Mouse (Mus musculus): ENCODE data around the gene Kit. TPM values are rescaled to one million over a fixed set of nuclear protein-coding genes. Genes with fewer than 3 reads are reported as not detected.

Gene Kit
- total and polyA plus RNA-seq, 2 experiments from 2014 or later = 24.8 to 36.3 TPM

- 96% methylated on average over 6 of the region's 6 CpGs for WGBS
- no peaks in the 10 kb centered on the region for H3K9me3 ChIP-seq (ENCODE audit: low read length)
- no peak overlapping the region for H3K27ac ChIP-seq (ENCODE audit: low read depth, low read length)
- no peak for DNase-seq
- no peaks in the 10 kb centered on the region for H3K27me3 ChIP-seq (ENCODE audit: insufficient read depth, low read length)
- H3K4me1 ChIP-seq (ENCODE audit: insufficient read depth) = no peaks in the 10 kb centered on the region
- H3K4me3 ChIP-seq (ENCODE audit: low read depth, low read length) = no peak overlapping the region
- H3K36me3 ChIP-seq (ENCODE audit: insufficient read depth) = peaks cover 15% of the 10 kb centered on the region
- ATAC-seq = no peak
- no peak overlapping the region for H3K4me2 ChIP-seq (ENCODE audit: low read depth)
- no peak for TF ChIP-seq CTCF (IDR thresholded peaks at IDR 0.05; ENCODE audit: low read depth)
- H3K9ac ChIP-seq = no peak overlapping the region
Observed at GRCm38 (mm10) chr5:75658575-75658974, 83.9 kb downstream of the Kit start.

- Histone ChIP-seq H3K9me3 (ENCODE audit: low read length) (no peaks in the 10 kb centered on the region), H3K9ac (no peak overlapping the region), H3K36me3 (ENCODE audit: insufficient read depth) (peaks cover 2% of the 10 kb centered on the region; the same call in 1 of the 2 replicates), H3K27ac (ENCODE audit: low read depth, low read length) (no peak overlapping the region), H3K4me1 (ENCODE audit: insufficient read depth) (no peaks in the 10 kb centered on the region), H3K27me3 (ENCODE audit: insufficient read depth, low read length) (no peaks in the 10 kb centered on the region), H3K4me3 (ENCODE audit: low read depth, low read length) (no peak overlapping the region), H3K4me2 (ENCODE audit: low read depth) (no peak overlapping the region)
- no peak for DNase-seq
- TF ChIP-seq CTCF (IDR thresholded peaks at IDR 0.05; ENCODE audit: low read depth) = no peak
- no peak for ATAC-seq
- WGBS = 97% methylated on average over 27 of the region's 27 CpGs
Observed at GRCm38 (mm10) chr5:75660342-75660741, 85.6 kb downstream of the Kit start.

- no peak overlapping the region for H3K4me3 ChIP-seq (ENCODE audit: low read depth, low read length)
- DNase-seq = no peak
- no peaks in the 10 kb centered on the region for H3K9me3 ChIP-seq (ENCODE audit: low read length)
- no peaks in the 10 kb centered on the region for H3K36me3 ChIP-seq (ENCODE audit: insufficient read depth)
- H3K27me3 ChIP-seq (ENCODE audit: insufficient read depth, low read length) = no peaks in the 10 kb centered on the region
- no peak for ATAC-seq
- no peaks in the 10 kb centered on the region for H3K4me1 ChIP-seq (ENCODE audit: insufficient read depth)
- no peak overlapping the region for H3K9ac ChIP-seq
- no peak for TF ChIP-seq CTCF (IDR thresholded peaks at IDR 0.05; ENCODE audit: low read depth)
- H3K4me2 ChIP-seq (ENCODE audit: low read depth) = no peak overlapping the region
- WGBS = 48% methylated on average over 12 of the region's 12 CpGs
- H3K27ac ChIP-seq (ENCODE audit: low read depth, low read length) = no peak overlapping the region
Observed at GRCm38 (mm10) chr5:75662466-75662865, 87.8 kb downstream of the Kit start.

DNA sequence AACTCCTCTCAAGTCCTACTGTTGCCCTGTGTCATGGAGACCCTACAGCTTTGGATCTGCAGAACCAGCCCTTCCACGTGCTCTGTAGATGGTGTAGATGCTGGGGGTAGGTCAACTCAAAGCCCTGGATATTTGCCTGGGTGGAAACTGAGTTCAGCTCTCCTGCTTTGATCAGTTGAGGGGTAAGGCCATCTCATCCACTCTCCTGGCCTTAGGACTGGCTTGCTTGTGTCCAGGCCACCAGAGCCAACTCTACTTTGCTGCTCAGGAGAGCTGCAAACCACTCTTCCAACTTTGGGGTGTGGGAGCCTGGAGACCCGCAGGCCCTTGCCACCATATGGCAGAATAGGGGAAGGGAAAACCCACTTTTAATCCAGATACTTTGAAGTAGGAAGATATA is 89.1 kb downstream of the Kit start:
- Histone ChIP-seq H3K4me1 (ENCODE audit: insufficient read depth) (no peaks in the 10 kb centered on the region), H3K9me3 (ENCODE audit: low read length) (no peaks in the 10 kb centered on the region), H3K27ac (ENCODE audit: low read depth, low read length) (no peak overlapping the region), H3K9ac (no peak overlapping the region), H3K4me3 (ENCODE audit: low read depth, low read length) (no peak overlapping the region), H3K36me3 (ENCODE audit: insufficient read depth) (no peaks in the 10 kb centered on the region), H3K27me3 (ENCODE audit: insufficient read depth, low read length) (no peaks in the 10 kb centered on the region), H3K4me2 (ENCODE audit: low read depth) (no peak overlapping the region)
- no peak for DNase-seq
- TF ChIP-seq CTCF (IDR thresholded peaks at IDR 0.05; ENCODE audit: low read depth) = no peak
- 92% methylated on average over 2 of the region's 2 CpGs for WGBS
- ATAC-seq = no peak

DNA sequence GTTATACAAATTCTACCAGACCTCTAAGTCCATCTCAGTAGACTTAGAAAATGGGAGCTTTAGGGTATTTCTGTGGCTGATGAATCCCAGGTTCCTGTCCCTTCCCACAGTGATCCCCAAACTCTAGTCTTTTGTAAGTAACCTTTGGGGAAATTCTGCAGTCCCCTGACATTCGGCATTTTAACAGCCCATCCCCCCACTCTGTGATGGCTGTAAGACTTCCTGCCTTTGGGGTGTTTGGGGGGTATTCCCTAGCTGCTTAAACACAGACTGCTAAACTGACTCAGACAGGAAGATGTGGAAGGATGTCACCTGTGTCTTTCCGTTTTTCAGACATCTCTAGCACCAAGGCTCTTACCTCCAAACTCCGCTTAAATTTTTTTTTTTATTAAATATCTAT is 92.4 kb downstream of the Kit start:
- 75% methylated on average over 3 of the region's 3 CpGs for WGBS
- H3K4me1 ChIP-seq (ENCODE audit: insufficient read depth) = no peaks in the 10 kb centered on the region

GRCm38 (mm10) chr5:75671136-75671788 is 96.5 kb downstream of the Kit start:
- Histone ChIP-seq H3K4me2 (ENCODE audit: low read depth) (no peak overlapping the region), H3K9me3 (ENCODE audit: low read length) (no peaks in the 10 kb centered on the region), H3K9ac (no peak overlapping the region), H3K4me3 (ENCODE audit: low read depth, low read length) (no peak overlapping the region), H3K36me3 (ENCODE audit: insufficient read depth) (no peaks in the 10 kb centered on the region), H3K4me1 (ENCODE audit: insufficient read depth) (no peaks in the 10 kb centered on the region), H3K27ac (ENCODE audit: low read depth, low read length) (no peak overlapping the region), H3K27me3 (ENCODE audit: insufficient read depth, low read length) (no peaks in the 10 kb centered on the region)
- 85% methylated on average over 5 of the region's 5 CpGs for WGBS
- no peak for TF ChIP-seq CTCF (IDR thresholded peaks at IDR 0.05; ENCODE audit: low read depth)
- ATAC-seq (no peak), DNase-seq (no peak)

More for the DNA sequence above, 92.4 kb downstream of the Kit start:
- ATAC-seq (no peak), DNase-seq (no peak)
- H3K27me3 ChIP-seq (ENCODE audit: insufficient read depth, low read length) = no peaks in the 10 kb centered on the region
- H3K27ac ChIP-seq (ENCODE audit: low read depth, low read length) = no peak overlapping the region
- H3K9ac ChIP-seq = no peak overlapping the region
- no peak for TF ChIP-seq CTCF (IDR thresholded peaks at IDR 0.05; ENCODE audit: low read depth)
- H3K36me3 ChIP-seq (ENCODE audit: insufficient read depth) = no peaks in the 10 kb centered on the region
- H3K9me3 ChIP-seq (ENCODE audit: low read length) = no peaks in the 10 kb centered on the region
- no peak overlapping the region for H3K4me3 ChIP-seq (ENCODE audit: low read depth, low read length)
- no peak overlapping the region for H3K4me2 ChIP-seq (ENCODE audit: low read depth)

- H3K9me3 ChIP-seq (ENCODE audit: low read length) = no peaks in the 10 kb centered on the region
- no peak overlapping the region for H3K4me2 ChIP-seq (ENCODE audit: low read depth)
- 84% methylated on average over 3 of the region's 3 CpGs for WGBS
- ATAC-seq (no peak), DNase-seq (no peak)
- no peaks in the 10 kb centered on the region for H3K36me3 ChIP-seq (ENCODE audit: insufficient read depth)
- no peak for TF ChIP-seq CTCF (IDR thresholded peaks at IDR 0.05; ENCODE audit: low read depth)
- no peak overlapping the region for H3K27ac ChIP-seq (ENCODE audit: low read depth, low read length)
- H3K4me1 ChIP-seq (ENCODE audit: insufficient read depth) = no peaks in the 10 kb centered on the region
- H3K27me3 ChIP-seq (ENCODE audit: insufficient read depth, low read length) = no peaks in the 10 kb centered on the region
- H3K9ac ChIP-seq = no peak overlapping the region
- no peak overlapping the region for H3K4me3 ChIP-seq (ENCODE audit: low read depth, low read length)
Observed at GRCm38 (mm10) chr5:75676024-75676423, 101.3 kb downstream of the Kit start.

Measured in forebrain, postnatal 0 days (tissue).